Comparison of ENCODE assay signal across 19 mouse cellular contexts in the genomic region with DNA sequence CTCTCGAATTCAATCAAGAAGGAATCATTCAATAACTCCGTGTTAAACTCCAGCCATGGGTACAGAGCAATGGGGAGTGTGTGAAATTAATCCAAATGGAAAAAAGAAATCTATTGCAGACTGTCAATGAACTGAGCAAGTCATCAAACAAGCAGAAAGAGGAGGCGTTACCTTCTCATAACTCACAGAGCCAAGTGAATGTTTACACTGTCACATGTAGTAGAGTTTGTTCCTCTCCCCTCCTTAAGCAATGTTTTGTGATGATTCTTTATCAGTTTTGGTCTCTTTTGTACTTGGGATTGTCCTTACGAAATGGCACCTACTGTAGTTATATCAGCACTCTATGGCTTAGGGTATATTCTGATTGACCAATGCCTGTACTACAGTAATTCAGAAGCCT.
DNase-seq lines count a peak whose midpoint lies in the region; ATAC-seq and TF ChIP-seq lines count a peak whose summit lies in the region.
"Had no signal": no experiment of that assay in that cellular context is flagged by ENCODE, and none has a peak within 500 bp of the region (broad histone marks: within the 10 kb centered on the region; RNA-seq: fewer than 3 reads in every experiment).

No protein-coding gene starts in this region.

- no peak for DNase-seq in forebrain, postnatal 0 days
- DNase-seq in hindbrain, embryonic 14.5 days (ENCODE audit: low spot score) = no peak
- no peak for DNase-seq in liver, postnatal 0 days
- DNase-seq in liver, embryonic 11.5 days (ENCODE audit: low spot score) = no peak
- DNase-seq in 3T3-L1 (ENCODE audit: low read depth, low spot score) = peak; percentile 11
- DNase-seq in right cerebral cortex, postnatal 25 days = no peak
- DNase-seq: cerebellum, adult 11 months; cerebellum, adult 9-11 months; gastrocnemius, postnatal 25 days; heart, postnatal 36 days had no signal

- H3K36me3 ChIP-seq in forebrain, embryonic 12.5 days (replicated peaks) = no peaks in the 10 kb centered on the region
- no peaks in the 10 kb centered on the region for H3K36me3 ChIP-seq in forebrain, postnatal 0 days (ENCODE audit: insufficient read depth)
- no peaks in the 10 kb centered on the region for H3K36me3 ChIP-seq in hindbrain, embryonic 14.5 days (replicated peaks; ENCODE audit: control insufficient read depth, insufficient read depth)
- no peaks in the 10 kb centered on the region for H3K36me3 ChIP-seq in hindbrain, embryonic 16.5 days (ENCODE audit: control insufficient read depth, insufficient read depth, low read length)
- H3K36me3 ChIP-seq in liver, postnatal 0 days (replicated peaks; ENCODE audit: insufficient read depth, low read length) = no peaks in the 10 kb centered on the region
- no peaks in the 10 kb centered on the region for H3K36me3 ChIP-seq in liver, embryonic 11.5 days (ENCODE audit: control insufficient read depth, insufficient read depth, low read length)
- H3K36me3 ChIP-seq: embryonic facial prominence, embryonic 12.5 days; embryonic facial prominence, embryonic 15.5 days; heart, embryonic 12.5 days; heart, embryonic 15.5 days had no signal

- H3K27ac ChIP-seq in forebrain, embryonic 12.5 days = no peak overlapping the region
- no peak overlapping the region for H3K27ac ChIP-seq in forebrain, postnatal 0 days (ENCODE audit: low read depth, low read length)
- H3K27ac ChIP-seq in hindbrain, embryonic 14.5 days = no peak overlapping the region
- H3K27ac ChIP-seq in hindbrain, embryonic 16.5 days (ENCODE audit: low read depth, low read length) = no peak overlapping the region
- peak overlapping the region; percentile 45 for H3K27ac ChIP-seq in liver, postnatal 0 days (ENCODE audit: low read depth)
- H3K27ac ChIP-seq in liver, embryonic 11.5 days (ENCODE audit: low read depth, low read length) = no peak overlapping the region
- H3K27ac ChIP-seq: embryonic facial prominence, embryonic 12.5 days; embryonic facial prominence, embryonic 15.5 days; heart, embryonic 15.5 days; hindbrain, postnatal 0 days had no signal

- H3K4me2 ChIP-seq in forebrain, embryonic 12.5 days = no peak overlapping the region
- H3K4me2 ChIP-seq in forebrain, postnatal 0 days (ENCODE audit: low read depth) = no peak overlapping the region
- H3K4me2 ChIP-seq in hindbrain, embryonic 14.5 days (replicated peaks) = no peak overlapping the region
- H3K4me2 ChIP-seq in hindbrain, embryonic 16.5 days (ENCODE audit: low read length) = no peak overlapping the region
- H3K4me2 ChIP-seq in liver, postnatal 0 days (ENCODE audit: low read depth, low read length) = no peak overlapping the region
- H3K4me2 ChIP-seq in liver, embryonic 11.5 days = no peak overlapping the region
- H3K4me2 ChIP-seq: embryonic facial prominence, embryonic 12.5 days; embryonic facial prominence, embryonic 15.5 days; heart, embryonic 12.5 days; heart, embryonic 15.5 days had no signal

- WGBS in forebrain, embryonic 12.5 days = 70% methylated on average over 4 of the region's 4 CpGs
- 65% methylated on average over 4 of the region's 4 CpGs for WGBS in forebrain, postnatal 0 days
- WGBS in hindbrain, embryonic 14.5 days = 66% methylated on average over 4 of the region's 4 CpGs
- WGBS in hindbrain, embryonic 16.5 days = 67% methylated on average over 4 of the region's 4 CpGs
- WGBS in liver, postnatal 0 days (ENCODE audit: insufficient replicate concordance) = 59% methylated on average over 4 of the region's 4 CpGs
- WGBS in liver, embryonic 11.5 days = 73% methylated on average over 4 of the region's 4 CpGs

- TF ChIP-seq EP300 in liver, postnatal 0 days (IDR thresholded peaks at IDR 0.05; ENCODE audit: low read depth) = no peak

- H3K4me3 ChIP-seq in forebrain, embryonic 12.5 days (replicated peaks) = no peak overlapping the region
- H3K4me3 ChIP-seq in forebrain, postnatal 0 days (ENCODE audit: low read depth, low read length) = no peak overlapping the region
- no peak overlapping the region for H3K4me3 ChIP-seq in hindbrain, embryonic 14.5 days (replicated peaks; ENCODE audit: low read length)
- H3K4me3 ChIP-seq in hindbrain, embryonic 16.5 days (ENCODE audit: low read length) = no peak overlapping the region
- no peak overlapping the region for H3K4me3 ChIP-seq in liver, postnatal 0 days (ENCODE audit: low read depth, low read length)
- H3K4me3 ChIP-seq in liver, embryonic 11.5 days (ENCODE audit: low read depth, low read length) = no peak overlapping the region
- H3K4me3 ChIP-seq: embryonic facial prominence, embryonic 12.5 days; embryonic facial prominence, embryonic 15.5 days; heart, embryonic 12.5 days; heart, embryonic 15.5 days had no signal

- H3K9ac ChIP-seq in forebrain, embryonic 12.5 days = no peak overlapping the region
- H3K9ac ChIP-seq in forebrain, postnatal 0 days = no peak overlapping the region
- no peak overlapping the region for H3K9ac ChIP-seq in hindbrain, embryonic 14.5 days
- no peak overlapping the region for H3K9ac ChIP-seq in hindbrain, embryonic 16.5 days (ENCODE audit: low read depth, low read length)
- H3K9ac ChIP-seq in liver, postnatal 0 days (replicated peaks) = no peak overlapping the region
- H3K9ac ChIP-seq in liver, embryonic 11.5 days (ENCODE audit: low read depth, low read length) = no peak overlapping the region
- H3K9ac ChIP-seq: embryonic facial prominence, embryonic 12.5 days; embryonic facial prominence, embryonic 15.5 days; heart, embryonic 12.5 days; heart, embryonic 15.5 days had no signal

- TF ChIP-seq CTCF in forebrain, postnatal 0 days (IDR thresholded peaks at IDR 0.05; ENCODE audit: low read depth) = no peak
- no peak for TF ChIP-seq CTCF in liver, postnatal 0 days (IDR thresholded peaks at IDR 0.05; ENCODE audit: low read depth)

- peak; percentile 11; the same call in 1 of the 2 replicates for ATAC-seq in forebrain, embryonic 12.5 days (ENCODE audit: low FRiP score)
- ATAC-seq in forebrain, postnatal 0 days = no peak
- ATAC-seq in hindbrain, embryonic 14.5 days (ENCODE audit: low FRiP score) = 0 out of 2 replicates have a peak, but pooled peaks have one; percentile 6
- ATAC-seq in hindbrain, embryonic 16.5 days = no peak
- peak; percentile 65 for ATAC-seq in liver, postnatal 0 days
- ATAC-seq in liver, embryonic 11.5 days (replicated peaks; ENCODE audit: low FRiP score) = no peak
- ATAC-seq: CD4-positive, CD25-positive, alpha-beta regulatory T cell, adult 4 months; inflammation-experienced regulatory T-cells, adult 6 months had no signal

- no peaks in the 10 kb centered on the region for H3K27me3 ChIP-seq in forebrain, embryonic 12.5 days
- H3K27me3 ChIP-seq in forebrain, postnatal 0 days (ENCODE audit: insufficient read depth, low read length) = no peaks in the 10 kb centered on the region
- H3K27me3 ChIP-seq in hindbrain, embryonic 14.5 days (ENCODE audit: control insufficient read depth, insufficient read depth, low read length) = no peaks in the 10 kb centered on the region
- no peaks in the 10 kb centered on the region for H3K27me3 ChIP-seq in hindbrain, embryonic 16.5 days (replicated peaks; ENCODE audit: control insufficient read depth, insufficient read depth, low read length)
- H3K27me3 ChIP-seq in liver, postnatal 0 days (ENCODE audit: insufficient read depth, low read length) = no peaks in the 10 kb centered on the region
- no peaks in the 10 kb centered on the region for H3K27me3 ChIP-seq in liver, embryonic 11.5 days (replicated peaks; ENCODE audit: control insufficient read depth, insufficient read depth, low read length)
- H3K27me3 ChIP-seq: embryonic facial prominence, embryonic 12.5 days; embryonic facial prominence, embryonic 15.5 days had no signal

- peaks cover 5% of the 10 kb centered on the region; the same call in 1 of the 2 replicates for H3K4me1 ChIP-seq in forebrain, embryonic 12.5 days
- no peaks in the 10 kb centered on the region for H3K4me1 ChIP-seq in forebrain, postnatal 0 days (ENCODE audit: insufficient read depth)
- H3K4me1 ChIP-seq in hindbrain, embryonic 14.5 days (replicated peaks; ENCODE audit: control insufficient read depth, insufficient read depth, low read length) = no peaks in the 10 kb centered on the region; the same call in 1 of the 2 replicates
- H3K4me1 ChIP-seq in hindbrain, embryonic 16.5 days (ENCODE audit: control insufficient read depth, insufficient read depth, low read depth, low read length) = no peaks in the 10 kb centered on the region
- H3K4me1 ChIP-seq in liver, postnatal 0 days (ENCODE audit: insufficient read depth) = peaks cover 3% of the 10 kb centered on the region; the same call in 1 of the 2 replicates
- H3K4me1 ChIP-seq in liver, embryonic 11.5 days (replicated peaks; ENCODE audit: control insufficient read depth, insufficient read depth, low read length) = no peaks in the 10 kb centered on the region; the same call in 1 of the 2 replicates
- H3K4me1 ChIP-seq: embryonic facial prominence, embryonic 12.5 days; embryonic facial prominence, embryonic 15.5 days had no signal

- no peaks in the 10 kb centered on the region for H3K9me3 ChIP-seq in forebrain, embryonic 12.5 days
- H3K9me3 ChIP-seq in forebrain, postnatal 0 days (ENCODE audit: low read length) = no peaks in the 10 kb centered on the region
- no peaks in the 10 kb centered on the region for H3K9me3 ChIP-seq in hindbrain, embryonic 14.5 days (ENCODE audit: control insufficient read depth, low read length)
- no peaks in the 10 kb centered on the region for H3K9me3 ChIP-seq in hindbrain, embryonic 16.5 days (ENCODE audit: control insufficient read depth, low read length)
- H3K9me3 ChIP-seq in liver, postnatal 0 days (ENCODE audit: low read length) = no peaks in the 10 kb centered on the region
- no peaks in the 10 kb centered on the region for H3K9me3 ChIP-seq in liver, embryonic 11.5 days (ENCODE audit: control insufficient read depth, low read length)
- H3K9me3 ChIP-seq: embryonic facial prominence, embryonic 12.5 days; embryonic facial prominence, embryonic 15.5 days; heart, embryonic 12.5 days; heart, embryonic 15.5 days had no signal

Comparison
In these comparisons a context has a peak if more than half of its experiments do, and no peak if none do; other contexts are left out.
1. ATAC-seq: peak in forebrain, embryonic 12.5 days (single experiment), hindbrain, embryonic 14.5 days (single experiment) and liver, postnatal 0 days (single experiment); none in forebrain, postnatal 0 days (single experiment), hindbrain, embryonic 16.5 days (single experiment) and liver, embryonic 11.5 days (single experiment).